Mouse (Mus musculus) monocyte, adult 5-6 weeks (primary cell): Measurements from ENCODE around the gene Cd109. TPM values are rescaled to one million over a fixed set of nuclear protein-coding genes. Genes with fewer than 3 reads are reported as not detected.

Experiments
- total RNA-seq: library from RNA; stranded (forward); fragments of 200-1000, 200-491, 200-594 nt; gene quantifications from 3 replicates; pipeline ENCODE4 v1.2.3, GENCODE M21; 2017

Cd109 gene
- total RNA-seq, 1 experiment from 2014 or later, result not detected

Other genes starting within 250 kb of the Cd109 start
- gene Dppa5a, start 247.4 kb upstream of the Cd109 start, total RNA-seq, result not detected in 3 replicates
- 0.87 TPM in 1 of 3 replicates, not detected in the others for gene Ooep, start 236.8 kb upstream of the Cd109 start, total RNA-seq
- 2.8 to 15.4 TPM (median 3.9 TPM) in 3 replicates for gene Ddx43, start 219.8 kb upstream of the Cd109 start, total RNA-seq
- 5.0 to 10.2 TPM (median 6.5 TPM) in 3 replicates for gene Cgas, start 172.3 kb upstream of the Cd109 start, total RNA-seq
- 29.0 to 42.6 TPM (median 34.6 TPM) in 3 replicates for gene Mto1, start 167.3 kb upstream of the Cd109 start, total RNA-seq
- not detected in 3 replicates for gene Gm17324, start 166.8 kb upstream of the Cd109 start, total RNA-seq
- 6,370 to 7,055 TPM (median 6,774 TPM) in 3 replicates for gene Eef1a1, start 126.4 kb upstream of the Cd109 start, total RNA-seq
- 9.0 to 13.2 TPM (median 9.8 TPM) in 3 replicates for gene Slc17a5, start 27.5 kb upstream of the Cd109 start, total RNA-seq